Mouse (Mus musculus) liver, adult (tissue): ENCODE data around the gene Gm12166.

ENCODE experiments used
- GATA4 ChIP-seq: IDR thresholded peaks from 2 replicates; pipeline ENCODE4 v1.6.1; 2014; ENCODE audit warnings: mild to moderate bottlenecking, low read length; ENCODE audit not compliant: insufficient replicate concordance

Gm12166 gene

DNA sequence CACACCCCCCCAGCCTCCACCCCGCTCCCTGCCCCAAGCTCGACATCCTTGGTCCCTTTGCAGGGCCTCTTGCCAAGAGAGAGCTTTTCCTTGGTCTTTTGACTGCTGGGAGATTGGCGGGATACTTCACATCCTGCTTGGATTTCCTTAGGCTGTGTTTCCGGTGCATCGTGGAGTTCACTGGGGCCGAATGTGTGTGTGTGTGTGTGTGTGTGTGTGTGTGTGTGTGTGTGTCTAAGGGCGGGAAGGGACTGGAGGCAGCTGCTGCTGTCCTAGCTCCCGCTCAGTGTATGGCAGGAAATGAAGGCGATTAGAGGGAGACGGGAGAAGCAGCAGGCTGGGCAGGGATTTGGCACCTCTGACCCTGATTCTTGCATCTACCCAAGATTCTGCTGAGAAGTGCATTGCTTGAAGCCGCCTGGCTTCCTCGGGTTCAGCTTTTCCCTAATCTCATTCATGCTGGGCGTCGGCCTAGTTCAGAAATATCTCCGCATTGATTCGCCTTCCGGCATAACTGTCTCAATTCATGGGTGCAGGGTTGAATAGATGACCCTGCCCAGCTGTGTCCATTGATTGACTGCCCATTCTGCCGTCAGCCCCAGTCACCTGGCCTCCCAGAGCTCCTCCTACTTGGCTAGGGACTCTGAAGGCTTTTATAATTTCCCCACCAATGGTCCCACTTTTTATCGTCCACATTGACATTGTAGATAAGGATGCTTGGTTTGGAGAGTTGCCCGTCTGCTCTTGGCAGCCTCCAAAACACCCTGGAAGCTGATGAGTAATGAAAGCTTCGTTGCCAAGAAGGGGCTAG is 13.3 kb upstream of the Gm12166 start:
- TF ChIP-seq GATA4: peak; percentile 98

DNA sequence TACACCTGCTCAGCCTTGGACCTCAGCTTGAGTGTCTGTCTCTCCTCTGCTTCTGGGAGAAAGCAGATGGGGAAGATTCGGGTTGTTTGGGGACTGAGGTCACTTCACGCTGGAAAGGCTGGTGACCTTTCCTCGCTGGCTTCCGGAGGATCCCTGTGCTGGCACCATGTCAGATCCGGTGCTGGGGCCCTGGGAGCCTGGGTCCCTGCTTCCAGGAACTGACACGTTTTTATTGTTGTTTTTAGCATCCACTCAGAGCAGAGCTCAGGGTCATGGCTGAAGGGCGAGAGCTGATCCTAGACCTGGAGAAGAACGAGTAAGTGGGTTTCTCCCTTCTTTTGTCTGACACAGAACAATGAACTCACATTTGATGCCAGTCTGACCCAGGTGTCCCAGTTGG is 12.6 kb upstream of the Gm12166 start:
- no peak for TF ChIP-seq GATA4

DNA sequence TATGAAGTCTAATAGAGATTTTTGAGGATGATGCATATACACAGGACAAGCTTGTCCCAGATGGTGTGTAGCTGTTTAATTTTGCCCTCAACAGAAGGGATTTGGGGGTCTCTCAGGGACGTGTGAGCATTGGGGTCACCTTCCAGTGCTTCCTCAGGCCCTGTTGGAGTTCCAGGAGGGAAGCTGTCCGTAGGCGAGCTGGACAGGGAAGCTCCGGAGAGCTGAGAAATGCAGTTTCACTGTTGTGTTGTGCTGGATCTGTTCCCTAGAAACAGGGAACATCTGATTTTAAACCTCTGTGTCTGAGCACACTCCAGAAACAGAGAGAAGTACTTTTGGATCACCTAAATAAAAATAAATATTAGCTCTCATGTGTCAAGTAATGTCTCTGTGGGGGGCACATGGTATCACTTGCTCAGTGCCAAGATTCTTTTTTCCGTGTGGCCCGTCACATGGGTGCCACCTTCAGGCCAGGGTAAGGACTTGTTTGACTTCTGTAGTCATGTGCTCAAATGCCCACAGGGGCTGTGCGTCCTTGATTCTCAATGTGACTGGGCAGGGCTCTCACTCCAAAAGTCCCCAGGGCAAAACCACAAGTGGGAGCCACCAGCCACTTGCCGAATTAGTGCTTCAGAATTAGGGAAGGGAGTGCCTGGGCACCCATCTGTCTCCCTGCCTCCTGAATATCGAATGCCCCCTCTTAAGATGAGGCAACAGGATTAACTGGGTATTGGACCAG is 11.0 kb upstream of the Gm12166 start:
- TF ChIP-seq GATA4: no peak

DNA sequence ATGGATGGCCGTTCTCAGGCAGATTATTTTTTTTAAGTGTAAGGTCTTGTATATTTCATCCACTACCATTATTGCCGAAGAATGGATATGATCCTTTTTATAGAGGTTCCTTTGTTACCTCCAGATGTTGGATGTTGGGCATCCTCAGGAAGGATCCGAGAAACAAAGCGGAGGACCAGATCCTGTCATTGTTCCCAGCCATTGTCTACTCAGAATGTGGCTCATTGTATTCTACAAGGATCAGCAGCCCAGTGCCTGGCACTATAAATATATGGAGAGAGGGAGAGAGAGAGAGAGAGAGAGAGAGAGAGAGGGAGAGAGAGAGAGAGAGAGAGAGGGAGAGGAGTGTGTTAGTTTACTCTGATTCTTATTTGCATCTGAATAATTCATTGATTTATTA is 10.4 kb upstream of the Gm12166 start:
- no peak for TF ChIP-seq GATA4

DNA sequence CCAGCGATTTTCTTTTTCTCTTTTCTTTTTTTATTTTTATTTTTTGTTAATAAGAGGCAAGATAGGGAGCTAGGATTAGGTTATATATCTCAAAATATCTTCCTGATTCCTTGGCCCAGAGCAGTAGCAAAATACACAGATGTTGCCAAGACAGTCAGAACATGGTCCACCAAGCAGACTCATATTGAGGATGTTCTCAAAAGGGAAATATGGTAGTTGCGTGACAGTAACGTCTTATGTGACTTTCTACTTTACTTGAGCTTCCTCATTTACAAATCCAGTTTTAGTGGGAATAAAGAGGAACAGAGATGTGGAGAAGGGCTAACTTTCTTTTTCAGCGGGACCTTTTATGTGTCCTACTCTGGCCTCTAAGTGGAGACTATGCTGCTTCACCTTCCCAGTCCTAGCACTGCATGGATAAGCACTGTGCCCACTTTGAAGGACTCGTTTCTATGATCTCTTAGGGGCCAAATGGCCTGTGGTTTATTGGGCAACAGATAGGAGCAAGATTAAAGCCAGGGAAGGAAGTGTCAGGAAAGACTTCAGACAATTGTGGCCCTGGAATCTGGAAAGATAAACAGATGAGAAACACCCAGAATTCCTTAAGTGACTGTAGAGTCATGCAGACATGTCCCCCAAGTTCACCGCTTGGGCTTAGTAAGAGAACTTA is 9.8 kb upstream of the Gm12166 start:
- TF ChIP-seq GATA4: no peak

DNA sequence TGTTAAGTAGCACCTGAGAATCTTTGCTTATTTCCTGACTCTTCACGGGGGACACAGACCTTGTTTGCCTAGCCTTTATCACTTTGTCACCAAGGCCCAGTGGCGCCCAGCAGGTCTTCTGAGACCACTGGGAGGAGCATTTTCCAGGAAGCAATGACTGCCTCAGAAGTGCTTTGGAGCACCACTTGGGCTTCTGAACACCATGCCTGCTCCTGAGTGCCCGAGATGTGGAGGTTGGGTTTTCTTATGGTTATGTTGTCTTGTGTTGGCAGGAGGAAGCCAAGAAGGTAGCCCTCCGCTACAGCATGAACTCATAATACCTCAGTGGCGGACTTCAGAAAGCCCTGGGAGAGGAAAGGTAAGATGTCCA is 8.5 kb upstream of the Gm12166 start:
- no peak for TF ChIP-seq GATA4

DNA sequence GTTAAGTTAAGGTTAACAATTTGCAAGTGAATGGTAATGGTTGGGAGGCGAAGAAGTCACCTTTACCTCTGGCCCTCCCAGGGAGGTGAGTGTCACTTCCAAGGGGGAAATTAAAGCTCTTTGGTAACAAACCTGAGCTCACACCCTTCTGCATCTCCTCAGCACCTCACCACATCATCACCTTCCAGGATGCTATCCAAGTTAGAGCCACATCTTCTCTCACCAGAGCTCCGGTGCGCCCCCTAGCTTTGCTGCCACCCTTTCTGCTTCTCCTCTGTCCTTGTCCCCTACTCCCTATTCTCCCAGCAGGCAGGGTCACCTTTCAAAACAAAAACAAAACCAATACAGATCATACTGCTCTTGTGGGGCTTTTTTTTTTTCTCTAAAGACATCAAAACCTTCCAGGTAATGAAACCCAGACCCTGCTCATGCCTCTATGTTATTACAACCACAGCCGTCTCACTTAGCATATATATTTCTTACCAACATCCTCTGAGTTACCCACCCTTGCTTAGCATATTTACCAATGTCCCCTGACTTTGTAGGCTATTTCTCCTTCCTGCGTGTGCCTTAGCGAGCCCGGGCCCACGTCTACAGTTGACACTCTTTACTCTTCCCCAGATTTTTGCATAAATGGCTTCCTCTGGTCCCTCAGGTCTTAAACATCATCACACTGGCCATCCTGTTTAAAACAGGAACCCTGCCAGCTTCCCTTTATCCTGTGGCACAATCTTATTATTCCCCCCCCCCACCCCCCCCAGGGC is 7.9 kb upstream of the Gm12166 start:
- no peak for TF ChIP-seq GATA4

DNA sequence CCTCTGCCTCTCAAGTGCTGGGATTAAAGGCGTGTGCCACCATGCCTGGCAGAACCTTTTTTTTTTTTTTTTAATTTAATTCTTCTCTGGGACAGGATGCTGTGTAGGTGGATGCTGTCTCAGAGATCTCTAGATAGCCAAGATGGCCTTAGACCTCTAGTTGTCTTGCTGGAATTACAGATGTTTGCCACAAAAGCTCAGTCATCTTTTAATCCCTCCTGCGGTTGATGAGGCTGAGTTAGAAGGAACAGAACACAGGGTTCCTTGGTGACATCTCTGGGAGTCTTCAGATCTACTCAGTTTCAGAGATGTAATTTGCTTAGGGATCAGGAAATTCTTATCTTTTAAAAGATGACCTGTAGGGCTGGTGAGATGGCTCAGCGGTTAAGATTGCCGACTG is 6.8 kb upstream of the Gm12166 start:
- no peak for TF ChIP-seq GATA4

DNA sequence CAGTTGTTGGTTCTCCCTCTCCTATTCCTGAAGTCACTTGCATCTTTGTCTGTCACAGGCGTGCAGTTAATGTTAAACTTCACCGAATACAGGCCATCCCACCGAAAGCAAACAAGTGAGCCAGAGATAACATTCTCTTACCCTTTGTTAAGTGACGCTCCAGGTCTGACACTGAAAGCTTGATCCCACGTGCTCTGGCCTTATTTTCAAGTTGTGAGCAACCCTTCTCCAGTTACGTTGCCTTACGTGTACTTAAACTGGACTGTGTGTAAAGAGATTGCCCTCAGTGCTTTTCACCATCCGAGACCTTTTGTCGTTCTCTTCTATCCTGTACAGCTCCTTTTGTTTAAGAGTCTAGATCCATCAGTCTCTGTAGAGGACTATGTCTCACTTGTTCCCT is 5.9 kb upstream of the Gm12166 start:
- no peak for TF ChIP-seq GATA4

DNA sequence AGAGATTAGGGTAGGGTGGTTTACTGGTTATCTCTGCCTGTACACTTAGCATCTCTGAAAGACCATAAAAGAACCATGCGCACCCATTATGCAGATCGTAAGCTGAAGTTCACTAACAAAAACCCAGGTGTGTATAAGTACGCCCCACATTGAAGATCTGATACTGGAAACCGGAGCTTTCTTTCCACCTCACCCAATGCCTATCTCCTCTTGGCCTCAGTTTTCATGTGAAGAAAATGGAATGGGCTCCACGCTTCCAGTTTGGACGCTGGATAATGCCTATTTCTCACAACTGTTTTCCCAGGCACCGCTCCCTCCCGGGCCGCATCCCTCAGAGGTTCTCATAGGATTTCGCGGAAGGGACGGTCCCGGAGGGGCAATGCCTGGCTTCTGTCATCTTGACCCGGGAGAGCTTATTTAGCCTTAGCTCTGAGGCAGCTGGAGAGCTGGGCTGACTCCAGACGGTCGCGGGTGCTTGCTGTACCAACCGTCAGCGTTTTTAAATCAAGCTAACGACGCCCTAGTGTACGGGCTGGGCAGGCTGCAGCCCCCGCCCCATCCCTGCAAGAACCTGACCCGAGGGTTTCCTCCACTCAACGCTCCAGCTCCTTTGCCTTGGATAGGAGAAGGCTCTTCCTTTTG is 4.8 kb upstream of the Gm12166 start:
- no peak for TF ChIP-seq GATA4

DNA sequence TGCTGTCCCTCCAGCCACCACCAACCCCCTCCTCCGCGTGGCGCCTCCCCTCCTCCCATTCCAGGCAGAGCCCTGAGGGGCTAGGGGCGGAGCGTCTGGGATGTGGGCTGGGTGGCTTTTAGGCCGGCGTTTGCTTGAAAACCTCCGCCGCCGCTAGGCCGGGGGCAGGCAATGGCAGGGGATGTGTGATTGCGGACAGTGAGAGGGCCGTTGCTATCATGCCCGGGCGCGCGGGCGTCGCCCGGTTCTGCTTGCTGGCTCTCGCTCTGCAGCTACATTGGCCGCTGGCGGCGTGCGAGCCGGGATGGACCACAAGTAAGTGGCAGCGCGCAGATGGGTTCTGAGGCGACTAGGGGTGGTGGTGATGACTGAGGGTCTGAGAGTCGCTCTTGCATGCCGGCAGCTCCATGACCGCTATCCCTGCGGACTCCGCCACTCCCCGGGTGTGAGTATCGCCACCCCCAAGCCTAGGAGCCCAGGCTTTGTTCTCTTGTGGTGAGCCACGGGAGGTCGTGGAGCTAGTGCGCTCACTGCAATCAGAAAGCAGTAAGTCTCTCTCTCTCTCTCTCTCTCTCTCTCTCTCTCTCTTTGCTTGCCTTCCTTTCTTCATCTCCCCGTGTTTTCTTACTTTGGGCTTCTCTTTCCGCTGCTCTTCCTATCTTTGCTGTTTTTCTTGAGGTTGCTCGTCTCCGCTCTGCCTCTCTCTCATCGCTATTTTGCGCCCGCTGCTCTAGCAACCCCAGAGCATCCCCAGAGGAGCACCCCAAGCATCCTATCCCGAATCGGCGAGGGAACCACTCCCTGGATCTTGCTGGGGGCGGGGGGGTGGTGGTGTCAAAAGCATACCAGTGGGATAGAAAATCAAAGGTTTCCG is 4.0 kb upstream of the Gm12166 start, which contains the start of gene Adam19:
Adam19 (plus strand) TSS at position 97 of the 874 bp plus-strand sequence.
- no peak; the same call in 1 of the 2 replicates for TF ChIP-seq GATA4

DNA sequence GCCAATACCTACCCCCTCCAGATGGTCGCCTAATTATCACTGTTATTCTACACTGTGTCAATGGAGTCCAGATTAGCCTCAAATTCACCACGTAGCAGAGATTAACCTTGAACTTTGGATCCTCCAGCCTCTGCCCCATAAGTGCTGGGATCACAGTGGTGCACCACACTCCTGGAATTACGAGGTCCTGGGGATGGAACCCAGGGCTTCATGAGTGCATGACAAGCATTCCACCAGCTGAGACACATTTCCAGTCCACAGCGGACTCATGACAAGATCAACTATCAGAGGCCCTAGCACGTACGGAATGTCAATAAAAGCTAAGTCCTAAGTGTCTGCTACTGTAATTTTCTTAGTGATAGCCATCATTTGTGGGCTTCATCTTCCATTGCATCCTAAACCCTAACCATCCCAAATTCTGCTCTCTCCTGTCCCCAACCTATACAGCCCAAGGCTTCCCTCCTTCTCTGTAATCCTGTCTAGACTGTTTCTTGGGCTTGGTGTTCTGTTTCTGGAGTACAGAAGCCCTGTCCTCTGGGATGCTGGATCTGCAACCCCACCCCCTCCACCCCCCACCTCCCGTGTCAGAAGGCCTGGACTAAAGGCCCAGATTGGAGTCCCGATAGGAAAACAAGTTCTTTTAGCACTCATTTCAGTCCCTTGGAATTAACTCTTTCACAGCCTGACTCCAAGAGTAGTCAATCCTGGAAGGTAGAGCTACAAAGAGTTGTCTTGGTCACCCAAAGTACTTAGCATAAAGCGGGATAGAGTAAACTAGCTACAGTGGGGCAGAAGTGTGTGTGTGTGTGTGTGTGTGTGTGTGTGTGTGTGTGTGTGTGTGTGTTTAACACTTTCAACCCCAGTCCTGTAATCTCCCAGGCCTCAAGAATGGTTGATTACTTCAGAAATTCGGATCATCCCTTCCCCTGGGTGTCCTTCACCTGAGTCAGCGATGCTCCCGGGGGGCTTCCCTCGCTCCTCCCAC is 3.1 kb upstream of the Gm12166 start:
- TF ChIP-seq GATA4: no peak

DNA sequence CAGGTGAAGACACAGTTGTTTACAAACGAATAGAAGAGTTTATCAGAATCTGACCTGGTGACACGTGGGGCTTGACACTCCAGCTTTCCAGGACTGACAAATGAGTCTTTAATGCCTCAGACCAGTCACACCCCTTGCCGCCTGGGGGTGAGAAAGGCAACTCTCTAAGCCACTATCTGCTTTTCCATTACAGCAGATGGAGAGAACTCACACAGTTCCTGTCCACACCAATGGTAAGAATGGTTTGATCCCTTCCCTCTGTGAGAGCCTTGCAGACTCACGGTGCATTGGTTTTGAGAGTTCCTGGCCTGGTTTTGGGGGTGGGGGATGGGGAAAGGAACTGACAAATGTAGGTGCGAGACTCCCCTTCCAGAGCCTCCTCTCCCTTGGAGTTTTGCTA is 2.2 kb upstream of the Gm12166 start:
- TF ChIP-seq GATA4: no peak
